ENCODE assay signal across 26 mouse cellular contexts in the genomic region with DNA sequence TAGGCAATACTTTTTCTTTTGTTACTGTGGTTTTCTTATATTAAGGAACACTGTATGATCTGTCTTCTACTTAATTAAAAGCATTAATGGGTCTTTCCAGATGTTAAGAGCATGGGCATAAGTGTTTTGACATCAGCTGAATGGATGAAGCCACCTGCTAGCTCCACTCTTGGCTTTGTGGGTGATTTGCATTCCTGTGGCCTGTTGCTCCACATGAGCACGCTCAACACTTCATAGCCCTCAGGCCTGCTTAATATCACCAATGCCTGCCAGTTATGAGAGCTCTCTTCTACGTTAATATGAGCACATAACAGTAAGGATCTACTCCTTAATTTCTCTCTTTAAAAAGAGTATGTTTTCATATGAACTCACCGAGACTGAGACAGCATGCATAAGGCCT.
A peak's percentile ranks its signal among the peaks of the same experiment; 100 is the strongest.
DNase-seq lines count a peak whose midpoint lies in the region; ATAC-seq and TF ChIP-seq lines count a peak whose summit lies in the region.
"Had no signal": no experiment of that assay in that cellular context is flagged by ENCODE, and none has a peak within 500 bp of the region (broad histone marks: within the 10 kb centered on the region; RNA-seq: fewer than 3 reads in every experiment).

No protein-coding gene starts in this region.

- in situ Hi-C loops in CH12.LX (cut with MboI; ENCODE audit: low pct_ligation_motif_present, low pct_unique_long_range_greater_than_20kb, low sequenced_read_pairs), result no loop called here

- no peak overlapping the region for H3K4me3 ChIP-seq in limb, embryonic 14.5 days (replicated peaks; ENCODE audit: low read length)
- H3K4me3 ChIP-seq in limb, embryonic 10.5 days, result no peak overlapping the region
- no peak overlapping the region for H3K4me3 ChIP-seq in CH12.LX (replicated peaks in 1 of 3; ENCODE audit: low read depth in 2 of 3, low read length in 2 of 3, poor library complexity in 1 of 3)
- H3K4me3 ChIP-seq in lung, postnatal 0 days (ENCODE audit: low read depth, low read length), result no peak overlapping the region
- H3K4me3 ChIP-seq: embryonic facial prominence, embryonic 12.5 days; erythroblast, embryonic 14.5 days; heart, embryonic 13.5 days; limb, embryonic 12.5 days; liver, embryonic 12.5 days had no signal

- no peaks in the 10 kb centered on the region for H3K79me2 ChIP-seq in CH12.LX (replicated peaks; ENCODE audit: control insufficient read depth, extremely low read depth, insufficient read depth, poor library complexity, severe bottlenecking)

- no peaks in the 10 kb centered on the region for H3K27me3 ChIP-seq in limb, embryonic 14.5 days (ENCODE audit: control insufficient read depth, insufficient read depth, low read length)
- no peaks in the 10 kb centered on the region for H3K27me3 ChIP-seq in limb, embryonic 10.5 days (ENCODE audit: low read depth, poor library complexity, severe bottlenecking)
- H3K27me3 ChIP-seq in CH12.LX (replicated peaks), result no peaks in the 10 kb centered on the region
- H3K27me3 ChIP-seq in lung, postnatal 0 days (replicated peaks; ENCODE audit: insufficient read depth, low read length), result no peaks in the 10 kb centered on the region
- H3K27me3 ChIP-seq: embryonic facial prominence, embryonic 12.5 days; heart, embryonic 13.5 days; limb, embryonic 12.5 days; liver, embryonic 12.5 days had no signal

- no peak for TF ChIP-seq POLR2A in limb, embryonic 14.5 days (IDR thresholded peaks at IDR 0.05; ENCODE audit: borderline replicate concordance, extremely low read depth, insufficient read depth, insufficient read length)
- TF ChIP-seq POLR2A in CH12.LX (IDR thresholded peaks at IDR 0.05; ENCODE audit: low read depth, low read length), result no peak

- H3K4me1 ChIP-seq in limb, embryonic 14.5 days (ENCODE audit: control insufficient read depth, insufficient read depth, low read length), result no peaks in the 10 kb centered on the region
- H3K4me1 ChIP-seq in limb, embryonic 10.5 days, result no peaks in the 10 kb centered on the region
- peaks cover 0 to 8% of the 10 kb centered on the region in 2 experiments; a peak in 2 of 4 replicates for H3K4me1 ChIP-seq in CH12.LX (ENCODE audit: control insufficient read depth in 1 of 2, insufficient read depth in 2 of 2)
- H3K4me1 ChIP-seq in lung, postnatal 0 days (ENCODE audit: insufficient read depth, low read depth, low read length), result no peaks in the 10 kb centered on the region
- H3K4me1 ChIP-seq: embryonic facial prominence, embryonic 12.5 days; limb, embryonic 12.5 days had no signal

- TF ChIP-seq CTCF in CH12.LX (conservative IDR thresholded peaks at IDR 0.05 in 1 of 2, IDR thresholded peaks at IDR 0.05 in 1 of 2; ENCODE audit: low read depth in 2 of 2, low read length in 2 of 2), result no peak
- no peak for TF ChIP-seq CTCF in lung, postnatal 0 days (IDR thresholded peaks at IDR 0.05)

- no peak overlapping the region for H3K4me2 ChIP-seq in limb, embryonic 14.5 days (replicated peaks; ENCODE audit: low read depth, low read length, severe bottlenecking)
- H3K4me2 ChIP-seq in CH12.LX (ENCODE audit: insufficient read depth, low read depth, poor library complexity, severe bottlenecking), result no peak overlapping the region
- H3K4me2 ChIP-seq in lung, postnatal 0 days (replicated peaks; ENCODE audit: low read depth, low read length), result no peak overlapping the region
- H3K4me2 ChIP-seq: embryonic facial prominence, embryonic 12.5 days; heart, embryonic 13.5 days; hindbrain, embryonic 14.5 days; limb, embryonic 12.5 days; liver, embryonic 12.5 days; lung, embryonic 14.5 days; midbrain, embryonic 11.5 days had no signal

- no peak for TF ChIP-seq RAD21 in CH12.LX (IDR thresholded peaks at IDR 0.05; ENCODE audit: low read depth, low read length)

- no peaks in the 10 kb centered on the region for H3K9me3 ChIP-seq in limb, embryonic 14.5 days (ENCODE audit: control insufficient read depth, low read length)
- H3K9me3 ChIP-seq in limb, embryonic 10.5 days (replicated peaks), result no peaks in the 10 kb centered on the region
- H3K9me3 ChIP-seq in CH12.LX (replicated peaks; ENCODE audit: low read length), result no peaks in the 10 kb centered on the region
- no peaks in the 10 kb centered on the region for H3K9me3 ChIP-seq in lung, postnatal 0 days (ENCODE audit: low read length)
- H3K9me3 ChIP-seq: embryonic facial prominence, embryonic 12.5 days; heart, embryonic 13.5 days; limb, embryonic 12.5 days; liver, embryonic 12.5 days had no signal

- H3K27ac ChIP-seq in limb, embryonic 14.5 days (replicated peaks; ENCODE audit: low read depth, low read length), result no peak overlapping the region
- H3K27ac ChIP-seq in limb, embryonic 10.5 days, result no peak overlapping the region
- no peak overlapping the region for H3K27ac ChIP-seq in CH12.LX (ENCODE audit: insufficient read depth, low read depth)
- H3K27ac ChIP-seq in lung, postnatal 0 days (ENCODE audit: low read length), result no peak overlapping the region
- H3K27ac ChIP-seq: embryonic facial prominence, embryonic 12.5 days; heart, embryonic 13.5 days; hindbrain, embryonic 14.5 days; limb, embryonic 12.5 days; liver, embryonic 12.5 days had no signal

- dilution Hi-C loops in CH12.LX (cut with MboI; ENCODE audit: extremely low pct_ligation_motif_present, extremely low pct_unique_long_range_greater_than_20kb, low sequenced_read_pairs), result no loop called here

- DNase-seq in limb, embryonic 14.5 days (ENCODE audit: low spot score), result peak; percentile 43
- no peak for DNase-seq in limb, embryonic 10.5 days (ENCODE audit: low spot score)
- peak; percentile 69 for DNase-seq in CH12.LX (ENCODE audit: extremely low read depth)
- DNase-seq in lung, postnatal 0 days (ENCODE audit: low spot score), result peak; percentile 59
- DNase-seq in gastrocnemius, postnatal 36 days, result no peak
- DNase-seq in kidney, adult 8-10 months, result no peak
- DNase-seq in spleen, postnatal 14 days (ENCODE audit: low spot score in 2 of 2), result no peak
- DNase-seq: adrenal gland, adult 8-10 months; cerebellum, adult 11-12 months; cerebellum, postnatal 10 days; heart, postnatal 4 days; kidney, adult 2 months; kidney, postnatal 10 days; lung, embryonic 14.5 days; right cerebral cortex, postnatal 14 days had no signal

- H3K9ac ChIP-seq in limb, embryonic 14.5 days (ENCODE audit: low read depth, low read length, severe bottlenecking), result no peak overlapping the region
- no peak overlapping the region for H3K9ac ChIP-seq in CH12.LX (ENCODE audit: insufficient read depth, low read depth)
- H3K9ac ChIP-seq in lung, postnatal 0 days (replicated peaks; ENCODE audit: low read depth), result no peak overlapping the region
- H3K9ac ChIP-seq: embryonic facial prominence, embryonic 12.5 days; heart, embryonic 13.5 days; hindbrain, embryonic 14.5 days; limb, embryonic 12.5 days; liver, embryonic 12.5 days; lung, embryonic 14.5 days had no signal

- ATAC-seq in limb, embryonic 14.5 days (ENCODE audit: low FRiP score, low read depth), result no peak
- ATAC-seq in lung, postnatal 0 days, result peak; percentile 55; the same call in 1 of the 2 replicates
- ATAC-seq: activated CD4-positive, CD25-positive, alpha-beta regulatory T cell, adult 4 months; CD4-positive, CD25-positive, alpha-beta regulatory T cell, adult 4 months; forebrain, embryonic 14.5 days; inflammation-experienced regulatory T-cells, adult 6 months; liver, embryonic 12.5 days had no signal

- WGBS in limb, embryonic 14.5 days, result 45% methylated on average over 3 of the region's 3 CpGs
- WGBS in limb, embryonic 10.5 days, result 86% methylated on average over 3 of the region's 3 CpGs
- WGBS in lung, postnatal 0 days, result 59% methylated on average over 3 of the region's 3 CpGs

- TF ChIP-seq EP300 in CH12.LX (IDR thresholded peaks at IDR 0.05; ENCODE audit: low read length), result peak; percentile 47
- TF ChIP-seq EP300 in lung, postnatal 0 days (IDR thresholded peaks at IDR 0.05), result no peak

- intact Hi-C loops in gastrocnemius, postnatal 36 days (cut with DNase I), result no loop called here

- no peaks in the 10 kb centered on the region for H3K36me3 ChIP-seq in limb, embryonic 14.5 days (ENCODE audit: control insufficient read depth, insufficient read depth, low read length)
- H3K36me3 ChIP-seq in limb, embryonic 10.5 days, result no peaks in the 10 kb centered on the region
- H3K36me3 ChIP-seq in CH12.LX (replicated peaks in 1 of 2; ENCODE audit: control insufficient read depth in 1 of 2, insufficient read depth in 1 of 2, low read length in 1 of 2), result no peaks in the 10 kb centered on the region
- no peaks in the 10 kb centered on the region for H3K36me3 ChIP-seq in lung, postnatal 0 days (ENCODE audit: insufficient read depth, low read length)
- H3K36me3 ChIP-seq: embryonic facial prominence, embryonic 12.5 days; heart, embryonic 13.5 days; limb, embryonic 12.5 days; liver, embryonic 12.5 days had no signal

TF ChIP-seq in CH12.LX, 34 proteins besides CTCF, POLR2A, EP300 and RAD21:
- no peak for TF ChIP-seq MAFK (IDR thresholded peaks at IDR 0.05; ENCODE audit: insufficient replicate concordance, low read length)
- peak; percentile 69 for TF ChIP-seq BHLHE40 (IDR thresholded peaks at IDR 0.05; ENCODE audit: low read depth, low read length)

Comparison
In these comparisons a context has a peak if more than half of its experiments do, and no peak if none do; other contexts are left out.
1. DNase-seq: peak in limb, embryonic 14.5 days (single experiment), CH12.LX (single experiment) and lung, postnatal 0 days (single experiment); none in limb, embryonic 10.5 days (single experiment), gastrocnemius, postnatal 36 days (0 of 2), kidney, adult 8-10 months (0 of 2) and spleen, postnatal 14 days (0 of 2).